Mouse (Mus musculus) kidney, postnatal 36 days (tissue): ENCODE data around the gene Wdr45.

Experiments used
- DNase-seq, 2 experiments: peaks; one replicate each; pipeline ENCODE4 v3.0.0; 2021 to 2022; ENCODE audit warnings: mixed read lengths in 2 of 2

The Wdr45 gene

DNA sequence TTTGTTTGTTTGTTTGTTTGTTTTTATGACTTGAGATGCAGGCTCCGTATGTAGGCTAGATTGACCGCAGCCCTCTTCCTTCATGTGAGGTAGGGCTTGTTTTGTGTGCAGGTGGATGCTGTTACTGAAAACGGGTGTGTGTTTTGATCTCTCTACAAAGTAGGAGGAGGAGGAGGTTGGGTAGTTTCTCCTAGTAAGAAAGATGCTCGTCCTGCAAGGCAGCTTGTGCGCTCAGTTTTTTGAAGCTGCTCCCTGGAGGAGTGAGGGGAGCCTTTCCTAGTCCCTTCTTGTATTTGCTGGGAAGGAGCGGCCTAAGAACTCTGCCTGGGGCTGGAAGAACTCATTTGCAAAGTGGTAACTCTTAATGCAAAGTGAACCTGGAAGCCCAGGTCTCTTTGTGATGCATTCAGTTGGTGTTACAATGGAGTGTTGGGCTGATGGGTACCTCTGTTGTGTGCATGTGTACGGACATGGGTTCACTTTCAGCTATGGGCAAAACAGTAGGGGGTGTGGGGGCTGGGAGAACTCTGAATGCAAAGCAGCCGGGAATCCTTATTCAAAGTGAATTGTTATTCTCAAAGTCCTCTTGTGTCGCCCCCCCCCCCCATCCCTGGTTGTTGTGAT lies 50.6 kb downstream of the Wdr45 start:
- DNase-seq, result no peak

DNA sequence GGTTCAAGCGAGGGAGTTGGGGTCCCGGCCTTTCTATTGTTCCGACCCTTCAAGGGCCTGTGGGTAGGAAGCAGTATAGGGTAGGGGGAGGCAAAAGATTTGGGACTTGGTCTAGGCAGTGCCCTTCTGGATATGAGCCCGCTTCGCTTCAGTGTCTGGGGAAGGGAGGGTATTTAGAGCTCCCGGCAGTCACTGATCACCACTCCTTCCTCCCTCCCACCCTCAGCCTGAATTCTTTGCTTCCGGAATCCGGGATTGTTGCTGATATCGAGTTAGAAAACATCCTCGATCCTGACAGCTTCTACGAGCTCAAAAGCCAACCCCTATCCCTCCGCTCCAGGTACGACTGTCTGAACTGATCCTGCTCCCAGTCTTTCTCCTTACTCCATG lies 51.1 kb downstream of the Wdr45 start:
- no peak for DNase-seq

DNA sequence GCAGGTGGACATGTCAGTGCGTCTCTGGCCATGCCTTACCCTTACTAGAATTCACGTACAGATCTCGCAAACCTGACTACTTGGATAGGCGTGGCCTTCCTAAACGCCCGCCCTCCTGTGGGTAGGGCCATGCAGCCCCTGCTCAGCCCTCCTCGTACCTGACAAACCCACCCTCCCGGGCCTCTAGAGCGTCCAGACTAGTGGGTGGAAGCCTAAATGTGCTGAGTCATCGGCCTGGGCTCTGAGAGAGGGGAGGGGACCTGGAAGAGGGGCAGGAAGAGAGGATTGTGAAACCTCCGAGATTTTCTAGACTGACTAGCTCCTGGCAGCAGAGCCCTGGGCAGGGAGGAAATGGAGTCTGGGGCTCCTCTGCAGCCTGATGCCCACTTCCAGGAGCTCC lies 51.6 kb downstream of the Wdr45 start:
- peak; percentile 47 to 53 for DNase-seq

DNA sequence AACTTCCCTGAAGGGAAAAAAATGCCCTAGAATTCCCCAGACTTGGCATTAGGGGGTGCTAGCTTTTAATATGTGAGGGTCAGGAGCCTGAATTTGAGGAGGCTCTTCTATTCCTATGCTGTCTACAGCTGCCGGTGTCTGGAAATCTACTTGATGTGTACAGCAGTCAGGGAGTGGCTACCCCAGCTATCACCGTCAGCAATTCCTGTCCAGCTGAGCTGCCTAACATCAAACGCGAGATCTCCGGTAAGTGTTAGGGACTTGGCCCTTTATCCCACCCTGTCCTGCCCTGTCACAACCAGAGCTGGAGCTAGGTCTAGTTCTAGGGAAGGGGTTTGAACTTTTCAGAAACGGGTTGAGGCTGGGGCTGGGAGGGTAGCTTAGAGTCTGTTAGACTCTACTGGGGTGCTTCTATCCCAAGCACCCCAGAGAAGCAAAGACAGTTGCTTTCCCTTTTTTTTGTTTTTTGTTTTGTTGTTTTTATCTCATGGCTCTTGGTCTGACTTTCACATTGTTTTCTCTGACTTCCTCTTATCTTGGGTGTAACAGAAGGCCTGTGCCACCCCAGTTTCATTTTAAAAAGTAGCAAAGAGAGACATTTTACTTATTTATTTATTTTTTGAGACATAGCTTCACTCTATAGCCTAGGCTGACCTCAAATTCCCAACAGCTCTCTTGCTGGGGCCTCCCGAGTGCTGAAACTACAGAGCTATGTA lies 55.3 kb downstream of the Wdr45 start:
- no peak for DNase-seq

DNA sequence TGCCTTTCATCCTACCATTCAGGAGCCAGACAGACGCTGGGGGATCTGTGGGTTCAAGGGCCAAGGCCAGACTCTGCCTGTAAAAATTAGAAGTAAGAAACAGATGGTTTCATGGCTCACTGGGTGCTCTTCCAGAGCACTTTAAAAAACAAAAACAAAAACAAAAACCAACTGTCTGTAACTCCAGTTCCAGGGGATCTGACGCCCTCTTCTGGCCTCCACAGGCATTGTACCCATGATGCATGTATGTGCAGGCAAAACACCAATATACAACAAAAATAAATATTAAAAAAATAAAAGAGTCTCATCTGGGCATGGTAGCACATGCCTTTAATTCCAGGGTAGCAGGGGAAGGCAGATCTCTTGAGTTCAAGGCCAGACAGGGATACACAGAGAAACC lies 58.6 kb downstream of the Wdr45 start:
- peak in 1 of 2 experiments; percentile 58 for DNase-seq

DNA sequence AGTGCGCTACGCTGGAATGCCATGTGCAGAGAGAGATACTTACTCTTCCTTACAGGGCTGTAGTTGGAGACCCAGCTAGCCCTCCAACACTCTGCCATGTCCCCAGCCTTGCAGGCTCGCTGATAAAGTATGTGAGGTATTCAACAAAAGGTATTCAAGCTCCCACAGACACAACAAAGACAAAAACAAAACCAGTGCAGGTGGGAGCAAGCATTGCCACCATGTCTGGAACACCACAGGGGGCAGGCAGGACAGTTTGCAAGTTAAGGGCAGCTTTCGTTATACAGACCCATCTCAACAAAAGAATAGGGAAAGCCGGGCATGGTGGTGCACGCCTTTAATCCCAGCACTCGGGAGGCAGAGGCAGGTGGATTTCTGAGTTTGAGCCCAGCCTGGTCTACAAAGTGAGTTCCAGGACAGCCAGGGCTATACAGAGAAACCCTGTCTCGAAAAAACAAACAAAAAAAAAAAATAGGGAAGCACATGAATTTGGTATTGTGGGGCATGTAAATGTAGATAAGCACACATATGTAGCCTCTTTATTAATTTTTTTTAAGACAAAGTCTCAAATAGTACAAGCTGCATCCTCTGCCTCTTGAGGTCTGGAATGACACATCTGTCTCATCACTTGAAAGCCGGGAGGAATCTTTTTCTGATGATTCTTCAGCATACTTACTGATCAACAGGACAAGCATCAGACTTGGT lies 61.5 kb downstream of the Wdr45 start:
- no peak for DNase-seq

DNA sequence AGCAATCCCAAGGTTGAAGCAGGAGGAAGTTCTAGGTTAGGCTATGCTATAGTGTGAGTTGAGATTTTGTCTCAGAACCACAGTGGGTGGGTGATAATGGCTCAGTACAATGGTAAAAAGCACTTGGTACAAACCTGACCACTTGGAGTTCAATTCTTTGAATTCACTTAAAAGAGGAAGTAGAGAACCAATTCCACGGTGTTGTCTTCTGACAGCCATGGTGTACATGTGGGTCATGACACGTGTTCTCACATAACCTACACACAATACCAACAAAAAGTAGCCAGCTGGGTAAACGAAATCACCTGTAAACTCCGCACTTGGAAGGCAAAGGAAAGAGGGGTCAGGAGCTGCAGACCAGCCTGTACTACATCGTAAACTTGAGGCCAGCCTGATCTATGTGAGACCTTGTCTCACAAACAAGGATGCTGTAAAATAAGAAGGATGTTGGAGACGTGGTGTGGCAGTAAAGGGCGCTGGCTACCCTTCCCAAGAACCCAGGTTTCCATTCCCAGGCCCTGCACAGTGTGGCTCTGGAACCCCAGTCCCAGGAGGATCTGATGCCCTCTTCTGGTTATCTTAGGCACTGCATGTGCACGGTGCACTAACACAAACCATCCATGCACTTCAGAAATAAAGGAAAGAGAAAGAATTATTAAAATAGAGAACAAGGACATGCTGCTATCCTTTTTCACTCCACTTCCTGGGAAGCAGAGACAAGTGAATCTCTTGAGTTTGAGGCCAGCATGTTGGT lies 62.4 kb downstream of the Wdr45 start:
- DNase-seq, result peak; percentile 36 to 79
